Mouse (Mus musculus): Measurements from ENCODE around the gene S100a10. TPM values are rescaled to one million over a fixed set of nuclear protein-coding genes. Genes with fewer than 3 reads are reported as not detected.

S100a10 gene
- total RNA-seq (2014; rRNA removed) (91.5 and 109 TPM in 2 replicates), polyA plus RNA-seq (2015; fragmentation: Nextera tagmentation; extraction: Ambion mirVana) (198 and 206 TPM in 2 replicates)

- DNase-seq (ENCODE audit: low spot score) (peak; percentile 52), ATAC-seq (peak; percentile 80)
- Histone ChIP-seq H3K27ac (peak within 1 kb of the TSS; percentile 75), H3K9ac (replicated peaks; ENCODE audit: low read length) (peak within 1 kb of the TSS; percentile 66), H3K4me1 (ENCODE audit: insufficient read depth, low read length) (peaks cover 7% of the 10 kb centered on the region; the same call in 1 of the 2 replicates), H3K36me3 (ENCODE audit: insufficient read depth, low read length) (no peaks in the 10 kb centered on the region), H3K9me3 (ENCODE audit: low read length) (no peaks in the 10 kb centered on the region), H3K4me2 (ENCODE audit: low read depth, low read length) (peak within 1 kb of the TSS; percentile 97), H3K4me3 (ENCODE audit: low read length) (peak within 1 kb of the TSS; percentile 53), H3K27me3 (ENCODE audit: insufficient read depth, low read length) (peaks cover 6% of the 10 kb centered on the region; the same call in 1 of the 2 replicates)
- TF ChIP-seq CTCF (IDR thresholded peaks at IDR 0.05; ENCODE audit: low read depth), result no peak
- 4% methylated on average over 29 of the region's 39 CpGs for WGBS
These were observed at the start of gene S100a10 for GRCm38 (mm10) chr3:93554981-93555877. TSS of gene S100a10 (plus strand) at chr3:93555080.

- Histone ChIP-seq H3K4me1 (ENCODE audit: insufficient read depth, low read length) (no peaks in the 10 kb centered on the region), H3K27me3 (ENCODE audit: insufficient read depth, low read length) (no peaks in the 10 kb centered on the region), H3K36me3 (ENCODE audit: insufficient read depth, low read length) (no peaks in the 10 kb centered on the region), H3K4me3 (ENCODE audit: low read length) (no peak overlapping the region), H3K4me2 (ENCODE audit: low read depth, low read length) (peak overlapping the region; percentile 5; the same call in 1 of the 2 replicates), H3K9me3 (ENCODE audit: low read length) (0 out of 2 replicates have a peak, but pooled peaks cover 4% of the 10 kb centered on the region), H3K9ac (replicated peaks; ENCODE audit: low read length) (no peak overlapping the region), H3K27ac (no peak overlapping the region)
- no peak for TF ChIP-seq CTCF (IDR thresholded peaks at IDR 0.05; ENCODE audit: low read depth)
- ATAC-seq, result no peak
- 48% methylated on average over 30 of the region's 30 CpGs for WGBS
- no peak for DNase-seq (ENCODE audit: low spot score)
These were observed 48.7 kb upstream of the S100a10 start for GRCm38 (mm10) chr3:93505960-93506863.

GRCm38 (mm10) chr3:93506881-93507325, 48.0 kb upstream of the S100a10 start:
- H3K27me3 ChIP-seq (ENCODE audit: insufficient read depth, low read length), result no peaks in the 10 kb centered on the region
- no peak overlapping the region for H3K4me2 ChIP-seq (ENCODE audit: low read depth, low read length)
- H3K36me3 ChIP-seq (ENCODE audit: insufficient read depth, low read length), result no peaks in the 10 kb centered on the region
- H3K9me3 ChIP-seq (ENCODE audit: low read length), result 0 out of 2 replicates have a peak, but pooled peaks cover 4% of the 10 kb centered on the region
- WGBS, result 72% methylated on average over 5 of the region's 5 CpGs
- DNase-seq (ENCODE audit: low spot score) (no peak), ATAC-seq (no peak)
- H3K4me3 ChIP-seq (ENCODE audit: low read length), result no peak overlapping the region
- H3K4me1 ChIP-seq (ENCODE audit: insufficient read depth, low read length), result no peaks in the 10 kb centered on the region
- H3K27ac ChIP-seq, result no peak overlapping the region
- no peak for TF ChIP-seq CTCF (IDR thresholded peaks at IDR 0.05; ENCODE audit: low read depth)
- no peak overlapping the region for H3K9ac ChIP-seq (replicated peaks; ENCODE audit: low read length)

- H3K27ac ChIP-seq, result no peak overlapping the region
- H3K27me3 ChIP-seq (ENCODE audit: insufficient read depth, low read length), result no peaks in the 10 kb centered on the region
- no peaks in the 10 kb centered on the region for H3K9me3 ChIP-seq (ENCODE audit: low read length)
- H3K4me3 ChIP-seq (ENCODE audit: low read length), result no peak overlapping the region
- DNase-seq (ENCODE audit: low spot score), result no peak
- WGBS, result 76% methylated on average over 1 of the region's 1 CpGs
- no peaks in the 10 kb centered on the region for H3K36me3 ChIP-seq (ENCODE audit: insufficient read depth, low read length)
- no peaks in the 10 kb centered on the region for H3K4me1 ChIP-seq (ENCODE audit: insufficient read depth, low read length)
- no peak for TF ChIP-seq CTCF (IDR thresholded peaks at IDR 0.05; ENCODE audit: low read depth)
- H3K9ac ChIP-seq (replicated peaks; ENCODE audit: low read length), result no peak overlapping the region
- H3K4me2 ChIP-seq (ENCODE audit: low read depth, low read length), result no peak overlapping the region
- no peak for ATAC-seq
These were observed 45.6 kb upstream of the S100a10 start for GRCm38 (mm10) chr3:93509301-93509700.

- no peak overlapping the region for H3K4me3 ChIP-seq (ENCODE audit: low read length)
- H3K9me3 ChIP-seq (ENCODE audit: low read length), result no peaks in the 10 kb centered on the region
- no peaks in the 10 kb centered on the region for H3K4me1 ChIP-seq (ENCODE audit: insufficient read depth, low read length)
- H3K36me3 ChIP-seq (ENCODE audit: insufficient read depth, low read length), result no peaks in the 10 kb centered on the region
- WGBS, result 94% methylated on average over 1 of the region's 1 CpGs
- H3K27me3 ChIP-seq (ENCODE audit: insufficient read depth, low read length), result no peaks in the 10 kb centered on the region
- ATAC-seq (no peak), DNase-seq (ENCODE audit: low spot score) (no peak)
- TF ChIP-seq CTCF (IDR thresholded peaks at IDR 0.05; ENCODE audit: low read depth), result no peak
- H3K9ac ChIP-seq (replicated peaks; ENCODE audit: low read length), result no peak overlapping the region
- no peak overlapping the region for H3K4me2 ChIP-seq (ENCODE audit: low read depth, low read length)
- no peak overlapping the region for H3K27ac ChIP-seq
These were observed 43.8 kb upstream of the S100a10 start for GRCm38 (mm10) chr3:93511036-93511435.

GRCm38 (mm10) chr3:93511801-93512200, 43.1 kb upstream of the S100a10 start:
- Histone ChIP-seq H3K27ac (no peak overlapping the region), H3K9me3 (ENCODE audit: low read length) (no peaks in the 10 kb centered on the region), H3K4me1 (ENCODE audit: insufficient read depth, low read length) (no peaks in the 10 kb centered on the region), H3K27me3 (ENCODE audit: insufficient read depth, low read length) (no peaks in the 10 kb centered on the region), H3K9ac (replicated peaks; ENCODE audit: low read length) (no peak overlapping the region), H3K36me3 (ENCODE audit: insufficient read depth, low read length) (no peaks in the 10 kb centered on the region), H3K4me3 (ENCODE audit: low read length) (no peak overlapping the region), H3K4me2 (ENCODE audit: low read depth, low read length) (no peak overlapping the region)
- 97% methylated on average over 1 of the region's 1 CpGs for WGBS
- TF ChIP-seq CTCF (IDR thresholded peaks at IDR 0.05; ENCODE audit: low read depth), result no peak
- DNase-seq (ENCODE audit: low spot score), result no peak
- ATAC-seq, result no peak
